Mouse (Mus musculus) CH12.LX (cell line): ENCODE results near the gene Igsf21.

ENCODE experiments used
- CTCF ChIP-seq, 2 experiments: IDR thresholded peaks in 1 of 2; conservative IDR thresholded peaks in 1 of 2; 2 replicates each; pipeline ENCODE4 v1.5.1; 2011 to 2012; ENCODE audit warnings: low read depth in 2 of 2, low read length in 2 of 2, improper control_type of control experiment in 1 of 2, inconsistent platforms in 1 of 2, mild to moderate bottlenecking in 1 of 2, moderate library complexity in 1 of 2
- EP300 ChIP-seq: IDR thresholded peaks from 2 replicates; pipeline ENCODE4 v1.6.1; 2011; ENCODE audit warnings: low read length, improper control_type of control experiment
- ZC3H11A ChIP-seq: IDR thresholded peaks from 2 replicates; pipeline ENCODE4 v1.6.1; 2012; ENCODE audit warnings: low read depth, mild to moderate bottlenecking, inconsistent platforms, low read length, improper control_type of control experiment

- 0 out of 4 replicates have a peak, but pooled peaks of 1 of the 2 experiments have one; percentile 5 for TF ChIP-seq CTCF (conservative IDR thresholded peaks at IDR 0.05 in 1 of 2, IDR thresholded peaks at IDR 0.05 in 1 of 2; ENCODE audit: low read depth in 2 of 2, low read length in 2 of 2)
- TF ChIP-seq EP300: no peak
- TF ChIP-seq ZC3H11A: no peak
Observed at GRCm38 (mm10) chr4:140143178-140143577, 103.4 kb downstream of the Igsf21 start.
